Mouse (Mus musculus): ENCODE measurements around the gene Nr6a1.

DNA sequence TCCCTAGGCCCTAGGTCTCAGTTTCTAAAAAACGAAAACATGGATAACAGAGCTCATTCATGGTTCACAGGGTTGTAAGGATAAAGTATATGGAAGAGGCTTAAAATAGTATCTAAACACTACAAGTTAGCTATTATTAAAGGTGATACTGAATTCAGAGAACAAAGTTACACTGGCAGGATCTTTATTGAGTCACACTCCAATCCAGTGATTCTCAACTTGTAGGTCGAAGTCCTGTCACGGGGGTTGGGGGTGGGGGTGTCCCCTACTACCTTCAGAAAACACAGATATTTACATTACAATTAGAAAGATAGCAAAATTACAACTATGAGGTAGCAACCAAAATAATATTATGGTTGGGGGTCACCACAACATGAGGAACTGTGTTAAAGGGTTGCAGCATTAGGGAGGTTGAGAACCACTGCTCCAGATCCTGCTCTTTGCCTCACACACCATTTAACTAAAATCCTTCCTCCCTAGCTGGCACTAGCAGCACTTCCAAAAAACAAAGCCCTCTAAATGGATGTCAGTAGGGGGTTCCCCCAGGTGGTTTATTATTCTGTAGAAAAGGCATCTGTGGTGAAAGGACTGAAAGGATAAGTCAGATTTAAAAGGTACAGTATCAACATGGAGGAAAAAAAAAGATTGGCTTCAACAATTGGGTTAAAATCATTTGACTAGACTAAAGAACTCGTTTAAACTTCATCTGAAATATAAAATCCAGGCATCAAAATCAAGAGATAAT, 10.4 kb downstream of the Nr6a1 start:
- TF ChIP-seq POLR2A (IDR thresholded peaks at IDR 0.05; ENCODE audit: extremely low read depth, insufficient read depth, low read length) (no peak), CTCF (IDR thresholded peaks at IDR 0.05; ENCODE audit: extremely low read depth, insufficient read depth, low read length) (no peak)
